ENCODE assay signal across 29 mouse cellular contexts in the genomic region with DNA sequence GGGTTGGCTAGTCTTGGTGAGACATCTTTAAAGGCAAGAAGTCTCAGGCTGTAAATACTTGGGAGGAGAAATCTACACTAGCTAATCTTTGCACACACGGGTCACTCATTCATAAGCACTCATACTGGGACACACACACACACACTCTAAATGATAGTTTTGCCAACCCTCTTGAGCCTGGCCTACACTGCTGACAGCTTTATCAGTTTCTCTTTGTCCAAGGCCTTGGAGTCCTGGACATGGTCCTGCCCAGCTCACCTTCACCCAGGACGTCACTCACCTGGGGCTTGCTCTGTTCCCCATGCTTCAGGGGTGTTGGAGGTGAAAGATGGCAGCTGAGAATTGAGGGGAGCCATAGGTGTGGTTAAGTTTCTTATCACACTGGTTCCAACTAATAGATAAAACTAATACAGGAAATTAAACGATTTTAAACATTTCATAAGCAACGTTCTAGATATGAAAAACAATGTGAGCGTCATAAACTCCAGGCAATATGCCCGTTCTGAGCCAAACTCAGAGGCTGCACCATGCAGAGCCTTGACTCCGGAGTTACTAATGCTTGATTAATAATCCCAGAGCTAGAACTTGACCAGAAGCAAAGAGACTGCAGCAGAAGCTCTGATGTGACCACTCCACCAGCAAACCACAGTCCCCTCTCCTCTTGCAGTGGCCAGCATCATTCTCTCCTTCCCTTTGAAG. TPM values are rescaled to one million over a fixed set of nuclear protein-coding genes. Genes with fewer than 3 reads are reported as not detected.
DNase-seq lines count a peak whose midpoint lies in the region; ATAC-seq and TF ChIP-seq lines count a peak whose summit lies in the region.
"Had no signal": no experiment of that assay in that cellular context is flagged by ENCODE, and none has a peak within 500 bp of the region (broad histone marks: within the 10 kb centered on the region; RNA-seq: fewer than 3 reads in every experiment).

No protein-coding gene starts in this region.

- no peak overlapping the region for H3K4me2 ChIP-seq in heart, embryonic 13.5 days
- no peak overlapping the region for H3K4me2 ChIP-seq in lung, embryonic 16.5 days (ENCODE audit: low read depth, low read length)
- no peak overlapping the region for H3K4me2 ChIP-seq in stomach, postnatal 0 days (replicated peaks; ENCODE audit: low read depth)
- no peak overlapping the region for H3K4me2 ChIP-seq in forebrain, embryonic 14.5 days (ENCODE audit: low read length)
- H3K4me2 ChIP-seq: embryonic facial prominence, embryonic 13.5 days; forebrain, embryonic 12.5 days; hindbrain, embryonic 14.5 days had no signal

- ATAC-seq in heart, embryonic 13.5 days (ENCODE audit: extremely low read depth, insufficient number of reproducible peaks, low FRiP score, low TSS enrichment): no peak
- peak; percentile 79; the same call in 1 of the 2 replicates for ATAC-seq in lung, embryonic 16.5 days (ENCODE audit: low read depth)
- ATAC-seq in stomach, postnatal 0 days (ENCODE audit: low FRiP score, low TSS enrichment): peak; percentile 16; the same call in 1 of the 2 replicates
- no peak for ATAC-seq in forebrain, embryonic 14.5 days
- ATAC-seq: CD4-positive, CD25-positive, alpha-beta regulatory T cell, adult 4 months; forebrain, embryonic 16.5 days; hindbrain, postnatal 0 days; inflammation-experienced regulatory T-cells, adult 6 months; intestine, embryonic 16.5 days had no signal

- no peak for TF ChIP-seq CTCF in heart, adult 2 months (IDR thresholded peaks at IDR 0.05)
- no peak for TF ChIP-seq CTCF in stomach, postnatal 0 days (IDR thresholded peaks at IDR 0.05; ENCODE audit: low read depth)

- TF ChIP-seq EP300 in heart, adult 2 months (IDR thresholded peaks at IDR 0.05; ENCODE audit: insufficient read depth, low read depth, low read length): peak; percentile 63; the same call in 1 of the 2 replicates
- TF ChIP-seq EP300 in stomach, postnatal 0 days (optimal IDR thresholded peaks at IDR 0.05): no peak

- H3K27me3 ChIP-seq in heart, adult 2 months (ENCODE audit: control insufficient read depth, insufficient read depth, low read length): no peaks in the 10 kb centered on the region
- no peaks in the 10 kb centered on the region for H3K27me3 ChIP-seq in heart, embryonic 10.5 days (ENCODE audit: insufficient read depth, poor library complexity, severe bottlenecking)
- H3K27me3 ChIP-seq in heart, embryonic 13.5 days (replicated peaks): no peaks in the 10 kb centered on the region
- no peaks in the 10 kb centered on the region for H3K27me3 ChIP-seq in lung, embryonic 16.5 days (ENCODE audit: control insufficient read depth, insufficient read depth, low read depth, low read length)
- no peaks in the 10 kb centered on the region for H3K27me3 ChIP-seq in stomach, postnatal 0 days (ENCODE audit: control insufficient read depth, insufficient read depth, low read length)
- no peaks in the 10 kb centered on the region for H3K27me3 ChIP-seq in forebrain, embryonic 14.5 days (replicated peaks; ENCODE audit: control insufficient read depth, insufficient read depth, low read length)
- H3K27me3 ChIP-seq: embryonic facial prominence, embryonic 13.5 days; forebrain, embryonic 12.5 days had no signal

- H3K27ac ChIP-seq in heart, adult 2 months: no peak overlapping the region
- no peak overlapping the region for H3K27ac ChIP-seq in heart, embryonic 10.5 days
- H3K27ac ChIP-seq in heart, embryonic 13.5 days (replicated peaks): 0 out of 2 replicates have a peak overlapping the region, but pooled peaks have one; percentile 24
- H3K27ac ChIP-seq in lung, embryonic 16.5 days (ENCODE audit: low read length): peak overlapping the region; percentile 56
- no peak overlapping the region for H3K27ac ChIP-seq in stomach, postnatal 0 days (replicated peaks)
- H3K27ac ChIP-seq in forebrain, embryonic 14.5 days (ENCODE audit: low read depth, low read length): no peak overlapping the region
- H3K27ac ChIP-seq: embryonic facial prominence, embryonic 13.5 days; forebrain, embryonic 12.5 days; hindbrain, embryonic 14.5 days; hindbrain, postnatal 0 days had no signal

- 50% methylated on average over 7 of the region's 7 CpGs for WGBS in heart, adult 2 months
- 67% methylated on average over 7 of the region's 7 CpGs for WGBS in heart, embryonic 10.5 days
- 54% methylated on average over 7 of the region's 7 CpGs for WGBS in heart, embryonic 13.5 days
- 37% methylated on average over 7 of the region's 7 CpGs for WGBS in lung, embryonic 16.5 days
- WGBS in stomach, postnatal 0 days: 62% methylated on average over 7 of the region's 7 CpGs
- WGBS in forebrain, embryonic 14.5 days: 89% methylated on average over 7 of the region's 7 CpGs

- no peaks in the 10 kb centered on the region for H3K36me3 ChIP-seq in heart, adult 2 months (ENCODE audit: control insufficient read depth, insufficient read depth, low read length)
- H3K36me3 ChIP-seq in heart, embryonic 10.5 days: no peaks in the 10 kb centered on the region
- no peaks in the 10 kb centered on the region for H3K36me3 ChIP-seq in heart, embryonic 13.5 days
- H3K36me3 ChIP-seq in lung, embryonic 16.5 days (ENCODE audit: control insufficient read depth, insufficient read depth, low read length): no peaks in the 10 kb centered on the region
- no peaks in the 10 kb centered on the region for H3K36me3 ChIP-seq in stomach, postnatal 0 days (ENCODE audit: control insufficient read depth, insufficient read depth, low read length)
- no peaks in the 10 kb centered on the region for H3K36me3 ChIP-seq in forebrain, embryonic 14.5 days (ENCODE audit: control insufficient read depth, insufficient read depth, low read length)
- H3K36me3 ChIP-seq: embryonic facial prominence, embryonic 13.5 days; forebrain, embryonic 12.5 days had no signal

- TF ChIP-seq POLR2A in heart, adult 2 months (IDR thresholded peaks at IDR 0.05; ENCODE audit: insufficient read depth, low read depth, low read length): no peak

- no peaks in the 10 kb centered on the region for H3K79me2 ChIP-seq in heart, adult 2 months (replicated peaks; ENCODE audit: control insufficient read depth, insufficient read depth, low read length)

- intact Hi-C loops in heart, adult 2 months (cut with DNase I): no loop called here
- intact Hi-C loops in heart, postnatal 36 days (cut with DNase I): no loop called here

- H3K9ac ChIP-seq in heart, adult 2 months (ENCODE audit: low read depth, low read length): no peak overlapping the region
- H3K9ac ChIP-seq in heart, embryonic 13.5 days: no peak overlapping the region
- H3K9ac ChIP-seq in lung, embryonic 16.5 days (ENCODE audit: low read length): no peak overlapping the region
- H3K9ac ChIP-seq in stomach, postnatal 0 days (ENCODE audit: low read length): no peak overlapping the region
- H3K9ac ChIP-seq in forebrain, embryonic 14.5 days (ENCODE audit: low read length): no peak overlapping the region
- H3K9ac ChIP-seq: embryonic facial prominence, embryonic 13.5 days; forebrain, embryonic 12.5 days; hindbrain, embryonic 14.5 days had no signal

- no peak overlapping the region for H3K4me3 ChIP-seq in heart, adult 2 months
- no peak overlapping the region for H3K4me3 ChIP-seq in heart, embryonic 10.5 days
- no peak overlapping the region for H3K4me3 ChIP-seq in heart, embryonic 13.5 days
- H3K4me3 ChIP-seq in lung, embryonic 16.5 days (ENCODE audit: low read length): no peak overlapping the region
- H3K4me3 ChIP-seq in stomach, postnatal 0 days (ENCODE audit: low read depth, low read length): no peak overlapping the region
- no peak overlapping the region for H3K4me3 ChIP-seq in forebrain, embryonic 14.5 days (ENCODE audit: low read depth, low read length)
- H3K4me3 ChIP-seq: embryonic facial prominence, embryonic 13.5 days; erythroblast, embryonic 14.5 days; forebrain, embryonic 12.5 days had no signal

- peak in 1 of 2 experiments; percentile 31 for DNase-seq in heart, adult 2 months
- DNase-seq in heart, embryonic 10.5 days (ENCODE audit: low spot score): no peak
- no peak for DNase-seq in heart, postnatal 36 days
- DNase-seq in lung, adult 18-20 months: no peak
- DNase-seq in stomach, postnatal 0 days (ENCODE audit: low spot score): no peak
- DNase-seq in forebrain, embryonic 14.5 days (ENCODE audit: low spot score): no peak
- DNase-seq: adrenal gland, adult 2 months; adrenal gland, postnatal 14 days; cerebellum, adult 11 months; cerebellum, adult 2 months; cerebellum, adult 9-11 months; cerebellum, postnatal 25 days; gastrocnemius, postnatal 10 days; gastrocnemius, postnatal 36 days had no signal

- H3K9me3 ChIP-seq in heart, embryonic 10.5 days: no peaks in the 10 kb centered on the region
- H3K9me3 ChIP-seq in heart, embryonic 13.5 days: no peaks in the 10 kb centered on the region; the same call in 1 of the 2 replicates
- no peaks in the 10 kb centered on the region for H3K9me3 ChIP-seq in lung, embryonic 16.5 days (ENCODE audit: control insufficient read depth, low read length)
- H3K9me3 ChIP-seq in stomach, postnatal 0 days (ENCODE audit: control insufficient read depth, low read length): no peaks in the 10 kb centered on the region
- H3K9me3 ChIP-seq in forebrain, embryonic 14.5 days (replicated peaks; ENCODE audit: control insufficient read depth, low read length): no peaks in the 10 kb centered on the region
- H3K9me3 ChIP-seq: embryonic facial prominence, embryonic 13.5 days; forebrain, embryonic 12.5 days had no signal

- H3K4me1 ChIP-seq in heart, adult 2 months (ENCODE audit: control insufficient read depth, insufficient read depth, low read length): peaks cover 4% of the 10 kb centered on the region
- peaks cover 11% of the 10 kb centered on the region; the same call in 1 of the 2 replicates for H3K4me1 ChIP-seq in heart, embryonic 10.5 days
- H3K4me1 ChIP-seq in heart, embryonic 13.5 days: peaks cover 13% of the 10 kb centered on the region
- 0 out of 2 replicates have a peak, but pooled peaks cover 2% of the 10 kb centered on the region for H3K4me1 ChIP-seq in lung, embryonic 16.5 days (replicated peaks; ENCODE audit: control insufficient read depth, insufficient read depth, low read length)
- H3K4me1 ChIP-seq in stomach, postnatal 0 days (replicated peaks; ENCODE audit: control insufficient read depth, insufficient read depth): no peaks in the 10 kb centered on the region
- no peaks in the 10 kb centered on the region for H3K4me1 ChIP-seq in forebrain, embryonic 14.5 days (ENCODE audit: control insufficient read depth, insufficient read depth, low read length)
- H3K4me1 ChIP-seq: embryonic facial prominence, embryonic 13.5 days; forebrain, embryonic 12.5 days had no signal

RNA-seq across cellular contexts. Expression of gene Adamts15, which starts 42.9 kb away (rescaled TPM):
- 1 to 10 TPM; 7.6 to 8.5 TPM for total RNA-seq in heart, adult 2 months (2021)
- 6.4 and 10.5 TPM in 2 replicates for polyA plus RNA-seq in heart, adult 2 months (2012; rRNA removed)
- polyA plus RNA-seq in heart, embryonic 10.5 days (2016; fragmentation: Nextera tagmentation; extraction: Ambion mirVana): 6.4 and 7.9 TPM in 2 replicates
- 7.9 and 9.0 TPM in 2 replicates for polyA plus RNA-seq in heart, embryonic 13.5 days (2015; fragmentation: Nextera tagmentation; extraction: Ambion mirVana)
- total RNA-seq in heart, postnatal 36 days (2021): 1 to 10 TPM; 5.5 to 7.0 TPM
- 7.1 and 7.2 TPM in 2 replicates for polyA plus RNA-seq in lung, embryonic 16.5 days (2015; fragmentation: Nextera tagmentation; extraction: Ambion mirVana)
- 1.9 and 2.6 TPM in 2 replicates for polyA plus RNA-seq in stomach, postnatal 0 days (2015; fragmentation: Nextera tagmentation; extraction: Ambion mirVana)
- 2.4 and 2.8 TPM in 2 replicates for polyA plus RNA-seq in forebrain, embryonic 14.5 days (2014; fragmentation: Nextera tagmentation; extraction: Ambion mirVana)
- total RNA-seq: common myeloid progenitor, adult 5-6 weeks; granulocyte monocyte progenitor cell, adult 5-6 weeks; MEL had no signal
- polyA plus RNA-seq: C2C12; CD4-positive, CD25-positive, alpha-beta regulatory T cell, adult 4 months; erythroblast, embryonic 14.5 days; inflammation-experienced regulatory T-cells, adult 6 months had no signal

Comparison
In these comparisons a context has a peak if more than half of its experiments do, and no peak if none do; other contexts are left out.
1. H3K27ac ChIP-seq: peak in heart, embryonic 13.5 days (single experiment) and lung, embryonic 16.5 days (single experiment); none in heart, adult 2 months (single experiment), heart, embryonic 10.5 days (single experiment), stomach, postnatal 0 days (single experiment) and forebrain, embryonic 14.5 days (single experiment).
2. ATAC-seq: peak in lung, embryonic 16.5 days (single experiment) and stomach, postnatal 0 days (single experiment); none in heart, embryonic 13.5 days (single experiment) and forebrain, embryonic 14.5 days (single experiment).